Mouse (Mus musculus) kidney, postnatal 25 days (tissue): ENCODE results near the gene Gtf2f2.

Experiments used
- DNase-seq, 2 experiments: peaks; one replicate each; pipeline ENCODE4 v3.0.0; 2021; ENCODE audit warnings: mixed read lengths in 2 of 2

Gtf2f2 gene

DNA sequence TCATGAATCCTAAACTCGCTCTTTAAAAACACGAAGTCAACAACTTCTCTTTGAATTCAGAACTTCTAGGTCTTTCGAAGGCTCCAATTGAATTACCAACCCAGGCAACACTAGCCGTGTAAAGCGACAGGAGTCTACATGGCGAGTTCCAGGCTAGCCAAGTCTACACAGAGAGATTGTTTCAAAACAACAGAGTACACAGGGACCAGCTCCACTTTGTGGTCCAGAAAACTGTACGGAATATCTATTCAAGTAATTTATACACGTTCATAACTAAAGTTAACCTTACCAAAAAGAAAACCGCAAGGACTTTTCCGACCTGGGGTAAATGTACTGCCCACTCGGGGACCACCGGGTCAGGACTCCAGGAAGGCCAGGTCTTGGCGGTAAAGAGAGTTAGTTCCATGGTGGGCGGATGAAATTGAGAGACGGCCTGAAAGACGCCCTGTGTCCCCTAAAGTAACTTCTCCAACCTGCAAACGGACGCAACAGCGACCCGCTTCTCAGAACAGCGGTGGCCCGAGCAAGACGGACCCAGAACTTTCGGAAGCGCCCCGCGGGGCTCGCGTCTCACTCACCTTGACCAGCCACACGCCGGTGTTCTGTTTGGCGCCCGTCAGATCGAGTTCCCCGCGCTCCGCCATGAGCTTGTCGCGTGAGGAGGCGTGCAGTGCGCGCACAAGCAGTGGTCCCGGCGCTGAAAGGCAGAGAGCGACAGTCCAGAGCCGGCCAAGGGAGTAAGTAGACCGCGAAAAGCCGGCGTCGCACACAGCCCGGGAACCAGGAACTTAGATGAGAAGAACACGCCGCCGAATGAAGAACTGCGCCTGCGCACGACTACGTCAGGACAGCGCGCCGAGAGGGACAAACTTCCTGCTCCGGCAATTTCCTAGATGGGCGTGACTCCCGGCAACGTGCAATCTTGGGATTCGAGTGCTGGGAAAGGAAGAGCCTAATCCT, at the start of gene Gtf2f2:
Gtf2f2 (minus strand) TSS at position 764 of the 960 bp plus-strand sequence.
- DNase-seq, result peak; percentile 94

GRCm38 (mm10) chr14:76059441-76059840, 48.8 kb upstream of the Gtf2f2 start:
- no peak for DNase-seq

GRCm38 (mm10) chr14:76053726-76054125, 43.1 kb upstream of the Gtf2f2 start:
- DNase-seq, result no peak

DNA sequence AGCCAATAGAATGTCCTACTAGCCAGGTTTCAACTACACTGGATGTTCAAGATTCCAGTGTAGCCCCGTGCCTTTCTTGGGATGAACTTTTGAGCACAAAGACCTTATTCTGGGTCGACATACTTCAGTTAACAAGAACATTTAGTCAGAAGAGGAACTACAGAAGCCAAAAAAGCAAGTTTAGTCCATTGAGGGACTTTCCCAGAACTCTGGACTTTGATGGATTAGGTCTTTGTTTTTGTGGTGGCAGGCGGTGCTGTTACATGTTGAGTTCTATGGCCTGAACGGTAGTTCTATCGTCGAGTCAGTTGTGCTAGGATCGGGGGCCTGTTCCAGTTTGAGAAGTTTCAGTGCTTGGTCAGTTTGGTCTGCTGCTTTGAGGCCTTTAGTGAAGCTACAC, 41.3 kb upstream of the Gtf2f2 start:
- DNase-seq, result no peak

- no peak for DNase-seq
Observed at GRCm38 (mm10) chr14:76045767-76046166, 35.1 kb upstream of the Gtf2f2 start.

GRCm38 (mm10) chr14:76044164-76044557, 33.5 kb upstream of the Gtf2f2 start:
- DNase-seq, result no peak

DNA sequence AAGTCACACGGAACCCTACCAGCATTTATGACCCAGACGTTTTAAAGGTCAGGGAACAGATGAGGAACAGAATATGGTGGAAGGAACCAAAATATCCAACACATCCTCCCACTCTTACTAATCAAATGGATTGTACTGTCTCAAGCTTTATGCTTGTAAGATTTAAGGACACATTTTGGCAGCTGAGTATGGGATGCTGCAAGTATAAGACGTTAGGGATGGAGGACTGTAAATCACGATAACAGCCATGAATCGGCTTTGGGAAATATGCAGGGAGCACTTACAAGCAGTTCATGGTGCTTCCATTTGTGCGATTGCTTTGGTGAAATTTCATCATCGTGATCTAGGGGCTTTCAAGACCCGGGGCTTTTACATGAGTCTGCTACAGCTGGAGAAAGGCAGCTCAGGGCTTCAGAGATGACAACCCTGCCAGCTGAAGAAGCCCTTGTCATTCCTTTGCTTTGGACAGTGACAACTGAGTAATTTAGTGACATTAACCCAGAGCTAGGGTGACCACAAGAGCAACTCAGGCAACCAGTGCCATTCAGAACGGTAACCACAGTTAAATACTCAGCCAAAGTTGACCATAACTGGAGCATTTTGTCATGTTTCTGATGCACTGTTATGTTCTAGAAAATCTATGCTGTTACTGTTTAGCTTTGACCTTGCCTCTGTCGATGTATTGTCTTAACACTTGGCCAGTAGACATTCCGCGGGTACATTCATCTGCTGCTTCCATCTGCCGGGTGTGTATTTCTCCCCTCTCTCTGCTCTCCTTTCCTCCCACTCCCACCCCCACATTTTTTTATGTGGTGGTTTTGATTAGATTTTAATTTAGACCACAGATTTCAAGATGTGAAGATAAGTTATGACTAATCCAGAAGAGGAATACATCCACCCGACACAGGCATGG, 32.8 kb upstream of the Gtf2f2 start:
- DNase-seq, result no peak

GRCm38 (mm10) chr14:76033221-76033637, 22.6 kb upstream of the Gtf2f2 start:
- DNase-seq, result no peak

GRCm38 (mm10) chr14:76032671-76033136, 22.0 kb upstream of the Gtf2f2 start:
- DNase-seq, result no peak

DNA sequence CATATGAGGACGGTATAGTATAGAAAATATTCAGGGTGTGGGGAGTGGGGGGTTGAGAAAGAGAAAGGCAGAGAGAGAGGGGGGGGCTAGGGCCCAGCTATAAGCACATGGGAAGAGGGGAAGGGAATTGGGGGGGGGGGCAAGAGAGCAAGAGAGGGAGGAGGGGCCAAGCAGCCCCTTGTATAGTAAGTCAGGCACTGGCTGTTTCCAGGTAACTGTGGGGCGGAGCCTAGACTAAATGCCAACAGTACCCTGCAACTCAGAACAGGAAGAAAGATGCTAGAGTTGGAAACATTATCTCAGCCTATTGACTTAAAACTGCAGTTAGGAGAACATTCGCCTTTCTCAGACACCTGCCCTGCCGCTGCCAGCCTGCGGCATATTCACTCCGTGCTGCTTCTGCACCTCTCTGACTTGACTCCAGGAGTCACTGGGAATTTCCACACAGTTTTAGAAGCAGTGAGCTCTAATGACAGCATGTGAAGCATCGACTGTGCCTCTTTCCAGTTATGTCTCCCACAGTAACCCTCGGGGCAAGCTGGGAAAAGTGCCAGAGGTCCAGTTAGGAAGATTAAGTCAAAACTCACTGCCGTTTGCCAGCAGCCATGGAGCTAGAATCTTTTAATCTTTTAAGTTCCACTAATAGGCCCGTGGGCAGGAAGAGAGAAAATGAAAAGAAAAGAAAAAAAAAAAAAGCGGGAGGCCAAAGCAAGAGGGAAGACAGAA, 20.6 kb upstream of the Gtf2f2 start:
- peak in 1 of 2 experiments; percentile 47 for DNase-seq

DNA sequence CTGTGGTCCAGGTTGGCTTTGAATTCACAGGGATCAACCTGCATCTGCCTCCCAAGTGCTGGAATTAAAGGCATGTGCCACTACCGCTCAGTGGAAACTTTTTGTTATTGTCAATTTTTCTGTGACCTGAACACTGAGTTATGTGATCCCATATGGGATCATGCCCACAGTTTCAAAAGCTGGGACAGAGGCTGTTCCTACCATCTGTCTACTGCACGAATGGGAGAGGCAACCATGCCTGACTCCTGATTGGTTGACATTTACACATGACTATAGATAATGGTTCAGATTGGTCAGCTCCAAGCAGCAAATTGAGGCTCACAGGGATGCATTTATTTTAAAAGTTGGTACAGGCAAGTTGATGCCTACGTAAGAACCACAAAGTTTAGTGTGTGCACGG, 14.0 kb upstream of the Gtf2f2 start:
- no peak for DNase-seq

GRCm38 (mm10) chr14:76020927-76021719, 10.5 kb upstream of the Gtf2f2 start:
- no peak for DNase-seq

DNA sequence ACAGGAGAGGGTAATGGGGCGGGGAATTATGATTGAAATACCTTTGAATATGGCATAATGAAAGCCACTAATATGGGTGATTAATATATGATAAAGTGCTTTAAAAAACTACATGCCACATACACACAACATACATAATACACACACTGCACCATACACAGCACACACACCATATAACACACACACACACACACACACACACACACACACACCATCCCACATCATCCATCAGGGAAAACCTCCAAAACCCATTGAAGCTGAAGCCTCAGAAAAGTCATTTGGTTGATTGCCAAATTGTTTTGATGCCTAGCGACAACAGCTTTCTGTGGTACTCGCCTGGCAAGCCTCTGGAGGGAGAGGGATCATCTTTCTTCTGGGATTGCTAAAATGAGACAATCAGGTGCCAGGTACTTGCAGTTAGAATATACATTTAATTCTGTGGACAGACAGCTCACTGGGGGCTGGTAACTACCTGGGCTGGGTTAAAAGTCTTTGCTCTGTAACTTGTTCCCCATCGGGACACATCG, 9.7 kb upstream of the Gtf2f2 start:
- DNase-seq, result no peak

DNA sequence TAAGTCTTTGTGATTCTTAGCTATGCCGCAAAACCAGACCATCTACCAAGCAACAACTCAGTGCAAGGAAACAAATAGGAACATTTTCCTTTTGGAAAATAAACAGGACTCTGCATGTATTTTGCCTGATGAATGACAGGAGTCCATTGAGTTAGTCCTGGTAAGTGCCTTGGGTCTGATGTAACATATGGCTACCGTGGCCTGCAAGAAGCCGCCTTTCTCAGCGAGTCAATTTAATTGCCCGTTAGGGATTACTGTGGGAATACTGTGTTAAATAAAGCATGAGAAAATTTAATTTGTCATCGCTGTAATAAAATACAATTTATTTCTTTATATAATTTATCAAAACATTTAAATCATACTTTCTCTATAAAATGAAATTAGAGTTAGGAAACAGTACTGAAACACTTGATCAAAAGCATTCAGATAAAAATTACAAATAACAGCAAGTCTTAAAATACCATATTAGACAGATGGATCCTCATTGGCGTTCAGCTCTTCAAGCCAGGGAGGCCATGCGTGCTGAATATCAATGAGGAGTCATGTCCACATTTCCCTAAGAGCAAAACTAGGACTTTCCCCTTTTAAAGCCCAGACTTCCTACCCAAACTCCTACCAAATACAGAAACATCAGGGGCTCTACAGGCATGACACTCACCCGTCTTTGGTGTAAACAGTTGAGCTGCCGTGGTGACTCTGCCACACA, 7.3 kb upstream of the Gtf2f2 start:
- DNase-seq, result no peak

- no peak for DNase-seq
Observed at GRCm38 (mm10) chr14:76014331-76014730, 3.7 kb upstream of the Gtf2f2 start.

DNA sequence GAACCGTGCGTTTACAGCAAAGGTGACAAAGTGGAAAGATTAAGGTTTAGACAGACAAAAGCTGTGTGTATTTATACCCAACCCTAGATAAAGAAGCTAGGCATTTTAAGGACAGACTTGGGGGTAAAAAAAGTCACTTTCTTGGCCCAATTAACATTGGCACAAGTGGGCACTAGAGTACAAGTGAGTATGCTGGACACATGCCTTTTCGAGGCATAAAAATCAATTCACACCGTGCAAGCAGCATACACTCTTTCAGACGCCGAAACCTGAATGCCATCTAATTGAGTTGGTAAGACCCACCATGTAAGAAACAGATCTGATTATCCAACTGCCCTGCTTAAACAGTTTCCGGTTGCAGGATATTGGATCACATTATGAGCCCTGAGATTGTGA, 395 bp upstream of the Gtf2f2 start:
- no peak for DNase-seq

DNA sequence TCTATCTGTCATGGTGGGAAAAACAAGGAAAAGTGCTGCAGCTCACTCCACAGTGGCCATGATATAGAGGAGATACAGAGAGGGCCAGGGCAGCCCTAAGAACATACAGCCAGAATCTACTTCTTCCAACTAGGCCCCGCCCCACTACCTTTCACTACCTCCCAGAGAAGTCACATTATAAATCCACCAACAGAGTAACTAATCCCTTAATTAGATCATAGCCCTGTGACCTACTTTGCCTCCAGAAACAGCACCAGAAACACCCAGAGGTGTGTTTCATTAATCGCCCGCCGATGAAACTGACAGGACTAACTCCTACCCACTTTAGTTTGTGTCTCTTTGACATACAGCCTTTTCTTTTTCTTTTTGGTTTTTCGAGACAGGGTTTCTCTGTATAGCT, 1.5 kb downstream of the Gtf2f2 start:
- no peak for DNase-seq

GRCm38 (mm10) chr14:76008174-76008573, 2.5 kb downstream of the Gtf2f2 start:
- DNase-seq, result no peak

DNA sequence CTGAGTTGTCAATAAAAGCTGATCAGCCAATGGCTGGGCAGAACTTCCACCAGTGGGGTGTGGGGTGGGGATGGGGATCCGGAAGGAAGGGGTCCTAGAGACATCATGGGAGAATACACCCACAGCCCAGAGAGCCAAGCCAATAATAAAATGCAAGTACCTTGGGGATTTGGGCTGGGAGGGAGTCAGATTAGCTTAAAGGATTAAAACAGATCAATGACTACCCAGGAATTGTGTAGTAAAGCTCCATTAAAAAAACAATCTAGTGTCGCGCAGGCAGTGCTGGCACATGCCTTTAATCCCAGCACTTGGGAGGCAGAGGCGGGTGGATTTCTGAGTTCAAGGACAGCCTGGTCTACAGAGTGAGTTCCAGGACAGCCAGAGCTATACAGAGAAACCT, 5.7 kb downstream of the Gtf2f2 start:
- no peak for DNase-seq

DNA sequence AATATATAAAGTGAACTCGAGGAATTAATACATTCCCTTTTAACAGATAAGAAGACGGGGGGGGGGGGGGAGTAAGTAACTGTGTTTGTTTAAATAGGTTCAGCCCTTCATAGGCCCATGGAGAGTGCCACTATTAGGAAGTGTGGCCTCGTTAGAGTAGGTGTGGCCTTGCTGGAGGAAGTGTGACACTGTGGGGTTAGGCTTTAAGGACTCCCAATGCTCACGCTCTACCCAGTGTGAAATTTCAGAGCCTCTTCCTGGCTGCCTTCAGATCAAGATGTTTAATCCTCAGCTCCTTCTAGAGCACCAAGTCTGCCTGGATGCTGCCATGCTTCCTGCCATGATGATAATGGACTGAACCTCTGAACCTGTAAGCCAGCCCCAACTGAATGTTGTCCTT, 8.9 kb downstream of the Gtf2f2 start:
- DNase-seq, result no peak

GRCm38 (mm10) chr14:75998082-75998481, 12.6 kb downstream of the Gtf2f2 start:
- DNase-seq, result no peak
